Mouse (Mus musculus): Measurements from ENCODE around the gene Lrrc30. TPM values are rescaled to one million over a fixed set of nuclear protein-coding genes. Genes with fewer than 3 reads are reported as not detected.
A peak's percentile ranks its signal among the peaks of the same experiment; 100 is the strongest.

The Lrrc30 gene
- polyA plus RNA-seq, 1 experiment = not detected

DNA sequence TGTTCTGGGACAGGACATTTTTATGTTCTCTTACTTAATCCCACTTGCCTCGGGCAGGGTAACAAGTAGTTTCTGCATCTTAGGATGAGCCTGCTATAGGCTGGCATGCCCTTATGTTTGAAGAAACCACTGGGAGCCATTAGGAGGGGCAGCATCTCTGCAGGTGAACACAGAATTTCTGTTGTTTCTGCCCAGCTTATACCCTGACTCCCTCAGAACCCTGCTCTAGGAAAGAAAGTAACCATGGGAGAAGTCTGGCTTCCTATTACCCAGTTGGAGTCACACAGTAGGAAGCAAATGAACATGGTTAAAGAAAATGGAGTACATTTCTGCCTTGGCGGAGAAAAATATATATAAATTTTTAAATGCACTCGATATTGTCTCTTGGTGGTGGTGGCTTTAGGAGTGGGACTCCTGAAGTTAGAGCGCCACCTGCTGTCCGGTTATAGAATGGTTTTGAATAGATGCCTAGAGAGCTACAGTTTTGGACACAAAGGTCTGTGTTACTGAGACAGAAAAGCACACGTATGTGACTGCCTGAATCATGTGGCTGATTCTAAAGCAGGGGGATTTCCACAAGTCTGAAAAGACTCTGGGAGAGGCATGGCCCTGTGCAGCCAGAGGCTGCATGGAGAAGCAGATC, 47.5 kb downstream of the Lrrc30 start:
- Histone ChIP-seq H3K27ac (ENCODE audit: control insufficient read depth, insufficient read depth, low read depth, low read length) (no peak overlapping the region), H3K27me3 (ENCODE audit: control insufficient read depth, insufficient read depth, low read length) (no peaks in the 10 kb centered on the region), H3K36me3 (ENCODE audit: control insufficient read depth, insufficient read depth, low read length) (no peaks in the 10 kb centered on the region), H3K4me3 (ENCODE audit: control insufficient read depth, low read depth, low read length) (no peak overlapping the region), H3K4me1 (ENCODE audit: control insufficient read depth, insufficient read depth, low read length) (no peaks in the 10 kb centered on the region)
- TF ChIP-seq CTCF (IDR thresholded peaks at IDR 0.05; ENCODE audit: control insufficient read depth, insufficient read depth, insufficient replicate concordance, low read depth, low read length) = 0 out of 2 replicates have a peak, but pooled peaks have one; percentile 12
- no peak for TF ChIP-seq POLR2A (IDR thresholded peaks at IDR 0.05; ENCODE audit: control insufficient read depth, low read depth, low read length)

DNA sequence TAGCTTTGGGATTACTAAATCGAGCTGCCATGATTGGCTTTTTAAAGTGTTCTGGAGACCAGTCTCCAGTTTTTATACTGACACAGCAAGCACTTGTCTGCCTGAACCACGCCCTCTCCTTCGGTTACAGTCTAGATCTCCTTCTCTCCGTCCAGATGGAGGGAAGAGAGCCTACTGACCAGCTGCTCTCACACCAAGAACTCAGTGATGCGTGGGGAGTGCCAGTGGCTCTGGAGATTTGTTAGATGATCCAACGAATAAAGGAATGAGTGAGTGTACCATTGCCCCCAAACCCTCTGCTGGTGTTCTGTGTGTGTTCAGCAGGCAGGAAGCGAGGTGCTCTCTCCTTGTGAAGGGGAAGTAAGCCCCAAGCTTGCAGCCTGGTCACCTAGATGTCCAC, 48.0 kb downstream of the Lrrc30 start:
- H3K4me1 ChIP-seq (ENCODE audit: control insufficient read depth, insufficient read depth, low read length) = no peaks in the 10 kb centered on the region
- no peak overlapping the region for H3K27ac ChIP-seq (ENCODE audit: control insufficient read depth, insufficient read depth, low read depth, low read length)
- H3K4me3 ChIP-seq (ENCODE audit: control insufficient read depth, low read depth, low read length) = no peak overlapping the region
- TF ChIP-seq CTCF (IDR thresholded peaks at IDR 0.05; ENCODE audit: control insufficient read depth, insufficient read depth, insufficient replicate concordance, low read depth, low read length) = no peak
- TF ChIP-seq POLR2A (IDR thresholded peaks at IDR 0.05; ENCODE audit: control insufficient read depth, low read depth, low read length) = no peak
- H3K36me3 ChIP-seq (ENCODE audit: control insufficient read depth, insufficient read depth, low read length) = no peaks in the 10 kb centered on the region
- no peaks in the 10 kb centered on the region for H3K27me3 ChIP-seq (ENCODE audit: control insufficient read depth, insufficient read depth, low read length)

DNA sequence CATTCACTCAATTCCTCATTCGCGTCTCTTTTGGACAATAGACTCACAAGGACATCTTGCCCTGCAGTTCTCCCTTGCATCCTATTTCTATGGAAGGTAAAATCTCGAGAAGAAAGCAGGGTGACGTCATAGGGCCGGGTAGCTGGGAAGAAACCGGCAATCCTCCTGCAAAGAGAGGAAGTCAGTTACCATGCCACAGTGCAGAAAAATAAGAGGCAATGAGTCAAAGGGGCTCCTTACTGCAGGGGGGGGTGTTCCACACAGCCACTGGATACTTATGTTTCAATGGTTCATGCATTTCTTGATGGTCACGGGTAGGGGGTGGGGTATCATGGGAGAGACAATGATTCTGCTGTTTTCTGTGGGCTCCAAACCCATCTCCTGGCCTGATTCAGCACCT, 49.1 kb downstream of the Lrrc30 start:
- no peak overlapping the region for H3K27ac ChIP-seq (ENCODE audit: control insufficient read depth, insufficient read depth, low read depth, low read length)
- TF ChIP-seq POLR2A (IDR thresholded peaks at IDR 0.05; ENCODE audit: control insufficient read depth, low read depth, low read length) = no peak
- no peak for TF ChIP-seq CTCF (IDR thresholded peaks at IDR 0.05; ENCODE audit: control insufficient read depth, insufficient read depth, insufficient replicate concordance, low read depth, low read length)
- H3K36me3 ChIP-seq (ENCODE audit: control insufficient read depth, insufficient read depth, low read length) = no peaks in the 10 kb centered on the region
- H3K4me3 ChIP-seq (ENCODE audit: control insufficient read depth, low read depth, low read length) = no peak overlapping the region
- no peaks in the 10 kb centered on the region for H3K27me3 ChIP-seq (ENCODE audit: control insufficient read depth, insufficient read depth, low read length)
- no peaks in the 10 kb centered on the region for H3K4me1 ChIP-seq (ENCODE audit: control insufficient read depth, insufficient read depth, low read length)

DNA sequence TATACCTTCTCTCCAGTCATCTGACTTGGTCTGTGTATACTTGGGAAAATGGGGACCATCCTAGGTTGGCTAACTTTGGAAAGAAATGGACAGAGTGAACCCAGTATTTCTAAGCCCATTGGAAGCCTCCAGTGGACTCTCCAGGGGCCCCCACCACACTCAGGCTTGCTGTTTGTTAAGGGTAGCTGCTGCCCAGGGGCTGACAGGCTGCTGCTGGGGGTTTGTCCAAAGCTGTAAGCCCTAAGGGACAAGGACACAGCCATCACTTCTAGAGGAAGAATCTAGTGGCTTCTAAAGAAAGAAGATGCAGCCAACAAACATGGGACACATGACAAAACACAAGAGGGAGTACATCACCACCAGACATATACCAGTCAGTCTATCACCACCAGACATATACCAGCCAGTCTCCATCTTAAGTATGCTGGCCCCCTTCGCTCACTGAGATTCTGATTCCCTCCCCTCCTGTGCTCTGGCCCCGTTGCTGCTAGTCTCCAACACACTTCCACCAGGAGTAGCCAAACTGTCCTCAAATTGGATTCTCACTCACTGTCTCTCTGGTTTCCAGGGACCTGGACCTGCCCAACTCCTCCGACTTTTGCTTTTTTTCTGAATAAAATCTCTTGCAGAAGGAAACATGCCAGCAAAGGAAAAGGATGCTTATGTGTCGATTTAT, 49.7 kb downstream of the Lrrc30 start:
- Histone ChIP-seq H3K4me1 (ENCODE audit: control insufficient read depth, insufficient read depth, low read length) (no peaks in the 10 kb centered on the region), H3K27ac (ENCODE audit: control insufficient read depth, insufficient read depth, low read depth, low read length) (no peak overlapping the region), H3K27me3 (ENCODE audit: control insufficient read depth, insufficient read depth, low read length) (no peaks in the 10 kb centered on the region), H3K36me3 (ENCODE audit: control insufficient read depth, insufficient read depth, low read length) (no peaks in the 10 kb centered on the region), H3K4me3 (ENCODE audit: control insufficient read depth, low read depth, low read length) (no peak overlapping the region)
- TF ChIP-seq CTCF (IDR thresholded peaks at IDR 0.05; ENCODE audit: control insufficient read depth, insufficient read depth, insufficient replicate concordance, low read depth, low read length) (no peak), POLR2A (IDR thresholded peaks at IDR 0.05; ENCODE audit: control insufficient read depth, low read depth, low read length) (no peak)

DNA sequence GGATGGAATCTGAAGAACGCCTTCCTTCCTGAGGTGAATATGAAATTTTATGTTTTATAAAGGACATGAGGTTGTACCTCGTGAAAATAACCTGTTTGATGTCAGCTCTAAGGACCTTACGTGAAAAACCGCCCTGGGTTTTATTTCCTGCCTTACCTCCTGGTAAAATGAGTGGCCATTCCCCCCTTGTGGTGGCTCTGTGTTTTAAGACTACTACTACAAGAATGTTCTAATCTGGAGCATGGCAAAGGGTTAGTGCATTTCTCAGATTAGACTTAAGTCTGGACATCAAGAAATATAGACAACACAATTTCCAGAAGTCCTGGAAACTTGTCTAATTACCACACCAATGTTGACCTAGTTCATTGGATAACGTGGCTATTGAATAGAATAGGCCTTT, 50.7 kb downstream of the Lrrc30 start:
- Histone ChIP-seq H3K4me1 (ENCODE audit: control insufficient read depth, insufficient read depth, low read length) (no peaks in the 10 kb centered on the region), H3K27ac (ENCODE audit: control insufficient read depth, insufficient read depth, low read depth, low read length) (no peak overlapping the region), H3K27me3 (ENCODE audit: control insufficient read depth, insufficient read depth, low read length) (no peaks in the 10 kb centered on the region), H3K4me3 (ENCODE audit: control insufficient read depth, low read depth, low read length) (no peak overlapping the region), H3K36me3 (ENCODE audit: control insufficient read depth, insufficient read depth, low read length) (no peaks in the 10 kb centered on the region)
- TF ChIP-seq CTCF (IDR thresholded peaks at IDR 0.05; ENCODE audit: control insufficient read depth, insufficient read depth, insufficient replicate concordance, low read depth, low read length) = no peak
- no peak for TF ChIP-seq POLR2A (IDR thresholded peaks at IDR 0.05; ENCODE audit: control insufficient read depth, low read depth, low read length)

Other genes with a start within 250 kb of the Lrrc30 start
- 5.1 and 6.1 TPM in 2 replicates for gene Lama1, start 64.5 kb upstream of the Lrrc30 start, polyA plus RNA-seq (2012; rRNA removed)